Mouse (Mus musculus) limb, embryonic 14.5 days (tissue): ENCODE measurements around the gene Mob4. TPM values are rescaled to one million over a fixed set of nuclear protein-coding genes. Genes with fewer than 3 reads are reported as not detected.

ENCODE experiments used
- ATAC-seq: fragments of 200-750 bp; cut with Nextera tagmentation; 2 replicates; pipeline ENCODE4 v1.8.0; 2017; ENCODE audit warnings: low read depth, moderate number of reproducible peaks, moderate TSS enrichment; ENCODE audit not compliant: low FRiP score
- DNase-seq: peaks from one replicate; pipeline ENCODE4 v3.0.0-alpha.2; 2015; ENCODE audit warnings: low spot score
- H3K27ac ChIP-seq: fragments of 300-500 bp; sonication (generic); replicated peaks from 2 replicates; pipeline ENCODE4 v1.5.1; 2014; ENCODE audit warnings: low read depth, mild to moderate bottlenecking, low read length, moderate library complexity, mixed read lengths
- H3K27me3 ChIP-seq: fragments of 300-500 bp; sonication (generic); 2 replicates; pipeline ENCODE4 v1.6.1; 2014; ENCODE audit warnings: low read length, mixed read lengths; ENCODE audit not compliant: control insufficient read depth, insufficient read depth
- H3K36me3 ChIP-seq: fragments of 300-500 bp; sonication (generic); 2 replicates; pipeline ENCODE4 v1.6.1; 2014; ENCODE audit warnings: mild to moderate bottlenecking, low read length, moderate library complexity, mixed read lengths; ENCODE audit not compliant: control insufficient read depth, insufficient read depth
- H3K4me1 ChIP-seq: fragments of 300-500 bp; sonication (generic); 2 replicates; pipeline ENCODE4 v1.6.1; 2014; ENCODE audit warnings: antibody characterized with exemption, low read length, mixed read lengths; ENCODE audit not compliant: control insufficient read depth, insufficient read depth
- H3K4me2 ChIP-seq: fragments of 300-500 bp; sonication (generic); replicated peaks from 2 replicates; pipeline ENCODE4 v1.6.1; 2014; ENCODE audit warnings: low read depth, mild to moderate bottlenecking, low read length, moderate library complexity; ENCODE audit not compliant: severe bottlenecking
- H3K4me3 ChIP-seq: fragments of 300-500 bp; sonication (generic); replicated peaks from 2 replicates; pipeline ENCODE4 v1.5.1; 2014; ENCODE audit warnings: low read length
- H3K9ac ChIP-seq: fragments of 300-500 bp; sonication (generic); 2 replicates; pipeline ENCODE4 v1.6.1; 2014; ENCODE audit warnings: mild to moderate bottlenecking, low read depth, low read length, moderate library complexity; ENCODE audit not compliant: severe bottlenecking
- H3K9me3 ChIP-seq: fragments of 300-500 bp; sonication (generic); 2 replicates; pipeline ENCODE4 v1.6.1; 2016; ENCODE audit warnings: low read length; ENCODE audit not compliant: control insufficient read depth
- POLR2A ChIP-seq: fragments of 200-500 bp; IDR thresholded peaks from 2 replicates; pipeline ENCODE4 v1.8.0; 2012; ENCODE audit warnings: inconsistent platforms, mild to moderate bottlenecking, moderate library complexity, borderline replicate concordance; ENCODE audit not compliant: insufficient read depth, insufficient read length; ENCODE audit errors: extremely low read depth
- WGBS: fragments of 180-500 bp; shearing (Covaris S2); extraction: QIAGEN DNeasy Blood & Tissue Kit; methylation state at CpG from one replicate; pipeline ENCODE4 v1.1.7; 2014; 5-methylcytosine and 5-hydroxymethylcytosine counted together
- polyA plus RNA-seq, 2 experiments: library from polyadenylated mRNA; depleted of rRNA in 1 of 2; stranded (reverse) in 1 of 2; unstranded in 1 of 2; fragments of >200 nt; fragmentation: Nextera tagmentation in 1 of 2; extraction: Ambion mirVana in 1 of 2; gene quantifications; 2 replicates each; pipeline versions ENCODE4 v1.2.1 to v1.2.3; 2012 to 2014

Mob4 gene
- polyA plus RNA-seq, 2 experiments: 43.4 to 120 TPM

- H3K4me2 ChIP-seq: no peak overlapping the region
- DNase-seq: no peak
- peaks cover 14% of the 10 kb centered on the region for H3K36me3 ChIP-seq
- ATAC-seq: no peak
- H3K4me3 ChIP-seq: no peak overlapping the region
- 70% methylated on average over 7 of the region's 7 CpGs for WGBS
- no peak overlapping the region for H3K27ac ChIP-seq
- no peak overlapping the region for H3K9ac ChIP-seq
- H3K4me1 ChIP-seq: no peaks in the 10 kb centered on the region
- no peaks in the 10 kb centered on the region for H3K9me3 ChIP-seq
- no peaks in the 10 kb centered on the region for H3K27me3 ChIP-seq
- no peak for TF ChIP-seq POLR2A
Observed at GRCm38 (mm10) chr1:55161895-55162294, 30.9 kb downstream of the Mob4 start.

GRCm38 (mm10) chr1:55162781-55163180, 31.8 kb downstream of the Mob4 start:
- no peak overlapping the region for H3K4me3 ChIP-seq
- no peaks in the 10 kb centered on the region for H3K9me3 ChIP-seq
- no peak for TF ChIP-seq POLR2A
- ATAC-seq (no peak), DNase-seq (no peak)
- H3K36me3 ChIP-seq: peaks cover 5% of the 10 kb centered on the region; the same call in 1 of the 2 replicates
- H3K4me1 ChIP-seq: no peaks in the 10 kb centered on the region
- H3K9ac ChIP-seq: no peak overlapping the region
- no peak overlapping the region for H3K4me2 ChIP-seq
- H3K27me3 ChIP-seq: no peaks in the 10 kb centered on the region
- WGBS: 79% methylated on average over 5 of the region's 5 CpGs
- H3K27ac ChIP-seq: no peak overlapping the region

GRCm38 (mm10) chr1:55164005-55164404, 33.0 kb downstream of the Mob4 start:
- peaks cover 4% of the 10 kb centered on the region; the same call in 1 of the 2 replicates for H3K9me3 ChIP-seq
- no peak overlapping the region for H3K27ac ChIP-seq
- H3K4me3 ChIP-seq: no peak overlapping the region
- DNase-seq (peak; percentile 25), ATAC-seq (no peak)
- H3K27me3 ChIP-seq: no peaks in the 10 kb centered on the region
- no peak overlapping the region for H3K9ac ChIP-seq
- no peaks in the 10 kb centered on the region for H3K4me1 ChIP-seq
- peaks cover 14% of the 10 kb centered on the region; the same call in 1 of the 2 replicates for H3K36me3 ChIP-seq
- no peak overlapping the region for H3K4me2 ChIP-seq
- WGBS: 48% methylated on average over 5 of the region's 5 CpGs
- no peak for TF ChIP-seq POLR2A

GRCm38 (mm10) chr1:55167560-55167959, 36.5 kb downstream of the Mob4 start:
- H3K9ac ChIP-seq: no peak overlapping the region
- DNase-seq: no peak
- no peak overlapping the region for H3K27ac ChIP-seq
- H3K9me3 ChIP-seq: peaks cover 8% of the 10 kb centered on the region; the same call in 1 of the 2 replicates
- no peaks in the 10 kb centered on the region for H3K27me3 ChIP-seq
- no peak for ATAC-seq
- 76% methylated on average over 4 of the region's 4 CpGs for WGBS
- TF ChIP-seq POLR2A: no peak
- H3K36me3 ChIP-seq: peaks cover 35% of the 10 kb centered on the region
- H3K4me2 ChIP-seq: no peak overlapping the region
- H3K4me1 ChIP-seq: no peaks in the 10 kb centered on the region
- H3K4me3 ChIP-seq: no peak overlapping the region

- H3K9me3 ChIP-seq: peaks cover 8% of the 10 kb centered on the region; the same call in 1 of the 2 replicates
- H3K27ac ChIP-seq: no peak overlapping the region
- no peak overlapping the region for H3K4me3 ChIP-seq
- peaks cover 42% of the 10 kb centered on the region for H3K36me3 ChIP-seq
- WGBS: 95% methylated on average over 4 of the region's 4 CpGs
- no peaks in the 10 kb centered on the region for H3K4me1 ChIP-seq
- no peak for DNase-seq
- ATAC-seq: no peak
- no peak overlapping the region for H3K4me2 ChIP-seq
- no peak for TF ChIP-seq POLR2A
- H3K9ac ChIP-seq: no peak overlapping the region
- H3K27me3 ChIP-seq: no peaks in the 10 kb centered on the region
Observed at GRCm38 (mm10) chr1:55168591-55168990, 37.6 kb downstream of the Mob4 start.
